Mouse (Mus musculus) limb, embryonic 15.5 days (tissue): ENCODE data around the gene Pm20d1. TPM values are rescaled to one million over a fixed set of nuclear protein-coding genes. Genes with fewer than 3 reads are reported as not detected.

Source experiments
- ATAC-seq: fragments of 200-750 bp; cut with Nextera tagmentation; 2 replicates; pipeline ENCODE4 v1.8.0; 2017; ENCODE audit warnings: low read depth, moderate TSS enrichment; ENCODE audit not compliant: insufficient number of reproducible peaks, low FRiP score, low TSS enrichment
- H3K27ac ChIP-seq: fragments of 300-500 bp; sonication (generic); 2 replicates; pipeline ENCODE4 v1.5.1; 2015; ENCODE audit warnings: moderate library complexity, mild to moderate bottlenecking, inconsistent platforms
- H3K27me3 ChIP-seq: fragments of 300-500 bp; sonication (generic); 2 replicates; pipeline ENCODE4 v1.6.1; 2015; ENCODE audit warnings: inconsistent platforms
- H3K36me3 ChIP-seq: fragments of 300-500 bp; sonication (generic); 2 replicates; pipeline ENCODE4 v1.6.1; 2015; ENCODE audit warnings: inconsistent platforms
- H3K4me1 ChIP-seq: fragments of 300-500 bp; sonication (generic); 2 replicates; pipeline ENCODE4 v1.6.1; 2015; ENCODE audit warnings: inconsistent platforms
- H3K4me2 ChIP-seq: fragments of 300-500 bp; sonication (generic); 2 replicates; pipeline ENCODE4 v1.6.1; 2015; ENCODE audit warnings: mild to moderate bottlenecking, inconsistent platforms
- H3K4me3 ChIP-seq: fragments of 300-500 bp; sonication (generic); 2 replicates; pipeline ENCODE4 v1.5.1; 2015; ENCODE audit warnings: mild to moderate bottlenecking, inconsistent platforms
- H3K9ac ChIP-seq: fragments of 300-500 bp; sonication (generic); 2 replicates; pipeline ENCODE4 v1.6.1; 2015; ENCODE audit warnings: inconsistent platforms
- H3K9me3 ChIP-seq: fragments of 300-500 bp; sonication (generic); 2 replicates; pipeline ENCODE4 v1.6.1; 2016; ENCODE audit warnings: inconsistent platforms
- WGBS: fragments of 180-500 bp; shearing (Covaris S2); methylation state at CpG from one replicate; pipeline ENCODE4 v1.1.7; 2015; 5-methylcytosine and 5-hydroxymethylcytosine counted together
- polyA plus RNA-seq: library from polyadenylated mRNA; unstranded; fragments of >200 nt; fragmentation: Nextera tagmentation; extraction: Ambion mirVana; gene quantifications from 2 replicates; pipeline ENCODE4 v1.2.1, GENCODE M21; 2015

Pm20d1 gene
- polyA plus RNA-seq, 1 experiment from 2014 or later: 0.29 TPM

GRCm38 (mm10) chr1:131760428-131760820, 36.8 kb upstream of the Pm20d1 start:
- no peaks in the 10 kb centered on the region for H3K36me3 ChIP-seq
- WGBS: 81% methylated on average over 3 of the region's 3 CpGs
- no peaks in the 10 kb centered on the region for H3K27me3 ChIP-seq
- no peaks in the 10 kb centered on the region for H3K9me3 ChIP-seq
- no peak for ATAC-seq
- no peak overlapping the region for H3K9ac ChIP-seq
- no peak overlapping the region for H3K4me3 ChIP-seq
- H3K4me1 ChIP-seq: no peaks in the 10 kb centered on the region; the same call in 1 of the 2 replicates
- no peak overlapping the region for H3K27ac ChIP-seq
- H3K4me2 ChIP-seq: no peak overlapping the region

GRCm38 (mm10) chr1:131761079-131761831, 35.9 kb upstream of the Pm20d1 start:
- H3K9ac ChIP-seq: no peak overlapping the region
- no peaks in the 10 kb centered on the region; the same call in 1 of the 2 replicates for H3K27me3 ChIP-seq
- H3K27ac ChIP-seq: no peak overlapping the region
- no peak overlapping the region for H3K4me3 ChIP-seq
- H3K9me3 ChIP-seq: no peaks in the 10 kb centered on the region
- 74% methylated on average over 13 of the region's 13 CpGs for WGBS
- 0 out of 2 replicates have a peak, but pooled peaks have one; percentile 22 for ATAC-seq
- no peaks in the 10 kb centered on the region for H3K36me3 ChIP-seq
- no peak overlapping the region for H3K4me2 ChIP-seq
- H3K4me1 ChIP-seq: no peaks in the 10 kb centered on the region; the same call in 1 of the 2 replicates

GRCm38 (mm10) chr1:131763683-131764082, 33.5 kb upstream of the Pm20d1 start:
- Histone ChIP-seq H3K4me1 (no peaks in the 10 kb centered on the region; the same call in 1 of the 2 replicates), H3K36me3 (no peaks in the 10 kb centered on the region), H3K27me3 (no peaks in the 10 kb centered on the region; the same call in 1 of the 2 replicates), H3K4me3 (no peak overlapping the region), H3K27ac (no peak overlapping the region), H3K4me2 (no peak overlapping the region), H3K9me3 (no peaks in the 10 kb centered on the region), H3K9ac (no peak overlapping the region)
- 52% methylated on average over 9 of the region's 9 CpGs for WGBS
- no peak for ATAC-seq

- no peak overlapping the region for H3K27ac ChIP-seq
- H3K9me3 ChIP-seq: no peaks in the 10 kb centered on the region
- no peak overlapping the region for H3K4me2 ChIP-seq
- no peaks in the 10 kb centered on the region; the same call in 1 of the 2 replicates for H3K4me1 ChIP-seq
- no peaks in the 10 kb centered on the region for H3K36me3 ChIP-seq
- no peak for ATAC-seq
- no peak overlapping the region for H3K9ac ChIP-seq
- no peak overlapping the region for H3K4me3 ChIP-seq
- H3K27me3 ChIP-seq: no peaks in the 10 kb centered on the region; the same call in 1 of the 2 replicates
- WGBS: 63% methylated on average over 8 of the region's 8 CpGs
Measured at GRCm38 (mm10) chr1:131764581-131765338, 32.4 kb upstream of the Pm20d1 start.

- no peak overlapping the region for H3K4me2 ChIP-seq
- no peak overlapping the region for H3K4me3 ChIP-seq
- H3K27ac ChIP-seq: no peak overlapping the region
- ATAC-seq: no peak
- H3K27me3 ChIP-seq: no peaks in the 10 kb centered on the region; the same call in 1 of the 2 replicates
- H3K36me3 ChIP-seq: no peaks in the 10 kb centered on the region
- H3K4me1 ChIP-seq: peaks cover under 1% of the 10 kb centered on the region; the same call in 1 of the 2 replicates
- WGBS: 11% methylated on average over 11 of the region's 11 CpGs
- H3K9me3 ChIP-seq: no peaks in the 10 kb centered on the region
- H3K9ac ChIP-seq: no peak overlapping the region
Measured at GRCm38 (mm10) chr1:131765357-131766001, 31.7 kb upstream of the Pm20d1 start.

- Histone ChIP-seq H3K27me3 (no peaks in the 10 kb centered on the region; the same call in 1 of the 2 replicates), H3K36me3 (no peaks in the 10 kb centered on the region), H3K27ac (no peak overlapping the region), H3K9ac (no peak overlapping the region), H3K4me2 (no peak overlapping the region), H3K4me1 (peaks cover 6% of the 10 kb centered on the region; the same call in 1 of the 2 replicates), H3K4me3 (no peak overlapping the region), H3K9me3 (no peaks in the 10 kb centered on the region)
- no peak for ATAC-seq
- 59% methylated on average over 3 of the region's 3 CpGs for WGBS
Measured at GRCm38 (mm10) chr1:131769296-131769695, 27.9 kb upstream of the Pm20d1 start.

GRCm38 (mm10) chr1:131770656-131771055, 26.5 kb upstream of the Pm20d1 start:
- no peak overlapping the region for H3K27ac ChIP-seq
- no peaks in the 10 kb centered on the region for H3K9me3 ChIP-seq
- no peak for ATAC-seq
- H3K27me3 ChIP-seq: no peaks in the 10 kb centered on the region; the same call in 1 of the 2 replicates
- 0 out of 2 replicates have a peak, but pooled peaks cover 6% of the 10 kb centered on the region for H3K4me1 ChIP-seq
- no peak overlapping the region for H3K4me3 ChIP-seq
- no peak overlapping the region for H3K9ac ChIP-seq
- 40% methylated on average over 4 of the region's 4 CpGs for WGBS
- no peaks in the 10 kb centered on the region for H3K36me3 ChIP-seq
- no peak overlapping the region for H3K4me2 ChIP-seq

GRCm38 (mm10) chr1:131771440-131771839, 25.7 kb upstream of the Pm20d1 start:
- ATAC-seq: no peak
- no peak overlapping the region for H3K27ac ChIP-seq

GRCm38 (mm10) chr1:131794591-131794990, 2.6 kb upstream of the Pm20d1 start:
- H3K36me3 ChIP-seq: no peaks in the 10 kb centered on the region
- H3K4me3 ChIP-seq: no peak overlapping the region
- no peak overlapping the region for H3K9ac ChIP-seq
- H3K4me2 ChIP-seq: no peak overlapping the region
- H3K27ac ChIP-seq: no peak overlapping the region
- peaks cover 7% of the 10 kb centered on the region; the same call in 1 of the 2 replicates for H3K4me1 ChIP-seq
- 31% methylated on average over 3 of the region's 3 CpGs for WGBS
- ATAC-seq: no peak
- H3K9me3 ChIP-seq: no peaks in the 10 kb centered on the region
- H3K27me3 ChIP-seq: no peaks in the 10 kb centered on the region

More at GRCm38 (mm10) chr1:131771440-131771839, 25.7 kb upstream of the Pm20d1 start:
- no peaks in the 10 kb centered on the region for H3K36me3 ChIP-seq
- no peak overlapping the region for H3K9ac ChIP-seq
- H3K4me3 ChIP-seq: no peak overlapping the region
- no peaks in the 10 kb centered on the region for H3K9me3 ChIP-seq
- 0 out of 2 replicates have a peak, but pooled peaks cover 6% of the 10 kb centered on the region for H3K4me1 ChIP-seq
- H3K4me2 ChIP-seq: no peak overlapping the region
- H3K27me3 ChIP-seq: no peaks in the 10 kb centered on the region

- WGBS: 65% methylated on average over 3 of the region's 3 CpGs
Measured at GRCm38 (mm10) chr1:131795171-131795570, 2.0 kb upstream of the Pm20d1 start.

GRCm38 (mm10) chr1:131800001-131800400, 2.8 kb downstream of the Pm20d1 start:
- no peak for ATAC-seq
- Histone ChIP-seq H3K27me3 (no peaks in the 10 kb centered on the region), H3K36me3 (no peaks in the 10 kb centered on the region), H3K9me3 (no peaks in the 10 kb centered on the region), H3K4me1 (peaks cover 7% of the 10 kb centered on the region; the same call in 1 of the 2 replicates), H3K4me2 (no peak overlapping the region), H3K9ac (no peak overlapping the region), H3K27ac (no peak overlapping the region), H3K4me3 (no peak overlapping the region)
- 41% methylated on average over 1 of the region's 1 CpGs for WGBS

More at GRCm38 (mm10) chr1:131795171-131795570, 2.0 kb upstream of the Pm20d1 start:
- no peak overlapping the region for H3K4me3 ChIP-seq
- no peak overlapping the region for H3K4me2 ChIP-seq
- no peaks in the 10 kb centered on the region for H3K36me3 ChIP-seq
- H3K9me3 ChIP-seq: no peaks in the 10 kb centered on the region
- no peak overlapping the region for H3K9ac ChIP-seq
- no peaks in the 10 kb centered on the region for H3K27me3 ChIP-seq
- no peak overlapping the region for H3K27ac ChIP-seq
- no peak for ATAC-seq
- peaks cover 7% of the 10 kb centered on the region; the same call in 1 of the 2 replicates for H3K4me1 ChIP-seq
